Mouse (Mus musculus) brain, embryonic 14.5 days (tissue): ENCODE data around the gene Lair1. TPM values are rescaled to one million over a fixed set of nuclear protein-coding genes. Genes with fewer than 3 reads are reported as not detected.

Source experiments
- DNase-seq: peaks from one replicate; pipeline ENCODE4 v3.0.0-alpha.2; 2011; ENCODE audit warnings: low read depth
- CTCF ChIP-seq: fragments of 200-500 bp; IDR thresholded peaks from 2 replicates; pipeline ENCODE4 v1.5.1; 2012; ENCODE audit warnings: inconsistent platforms, mild to moderate bottlenecking, moderate library complexity, borderline replicate concordance; ENCODE audit not compliant: insufficient read depth, insufficient read length; ENCODE audit errors: extremely low read depth
- POLR2A ChIP-seq: fragments of 200-500 bp; IDR thresholded peaks from 2 replicates; pipeline ENCODE4 v1.6.1; 2012; ENCODE audit warnings: mild to moderate bottlenecking, inconsistent platforms, borderline replicate concordance; ENCODE audit not compliant: poor library complexity, insufficient read depth, insufficient read length, severe bottlenecking; ENCODE audit errors: extremely low read depth
- polyA plus RNA-seq: library from polyadenylated mRNA; depleted of rRNA; stranded (reverse); fragments of >200 nt; gene quantifications from 2 replicates; pipeline ENCODE4 v1.2.3, GENCODE M21; 2012; rRNA removed

Lair1 gene
- 3.7 TPM in 2 replicates for polyA plus RNA-seq

DNA sequence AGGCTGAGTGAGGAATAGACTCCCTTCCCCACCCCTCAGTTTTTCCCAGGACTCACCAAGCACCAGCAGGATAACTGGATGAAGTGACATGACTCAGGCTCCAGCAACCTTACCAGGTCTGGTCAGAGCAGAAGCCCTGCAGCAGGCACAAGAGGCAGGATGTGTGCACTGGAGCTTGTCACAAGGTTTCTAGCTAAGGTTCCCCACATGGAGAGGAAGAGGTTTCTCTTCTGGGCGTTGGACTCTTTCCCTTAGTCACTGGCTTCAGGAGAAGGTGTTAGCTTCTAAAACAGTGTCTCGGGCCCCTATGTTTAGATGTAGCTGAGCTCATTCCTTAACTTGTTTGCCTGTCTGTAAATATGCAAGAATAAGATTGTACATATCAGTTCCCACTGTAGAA is at the start of gene Lair1:
Gene Lair1, minus strand, starts transcription at position 192 of the 400 bp plus-strand sequence.
- DNase-seq, result no peak
- TF ChIP-seq CTCF, result no peak
- TF ChIP-seq POLR2A, result no peak

DNA sequence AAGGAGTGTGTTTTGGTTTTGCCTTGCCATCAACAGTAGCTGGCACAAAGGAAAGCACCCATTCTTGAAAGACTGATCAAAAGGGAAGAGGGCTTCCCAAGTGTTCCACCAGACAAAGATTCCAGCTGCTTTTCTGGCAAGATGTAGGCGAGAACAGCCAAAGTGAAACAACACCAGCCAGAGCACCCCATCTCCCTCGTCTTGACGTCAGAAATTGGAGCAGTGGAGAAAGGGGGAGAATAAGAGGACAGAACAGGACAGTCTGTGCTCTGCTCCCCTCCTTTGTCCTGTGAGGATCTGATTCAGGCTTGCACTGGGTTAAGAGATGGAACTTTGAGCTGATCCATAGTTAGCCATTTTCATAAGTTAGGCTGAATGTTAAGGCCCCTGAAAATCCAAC is 48.8 kb upstream of the Lair1 start:
- peak; percentile 50 for DNase-seq
- TF ChIP-seq POLR2A, result no peak
- TF ChIP-seq CTCF, result no peak

DNA sequence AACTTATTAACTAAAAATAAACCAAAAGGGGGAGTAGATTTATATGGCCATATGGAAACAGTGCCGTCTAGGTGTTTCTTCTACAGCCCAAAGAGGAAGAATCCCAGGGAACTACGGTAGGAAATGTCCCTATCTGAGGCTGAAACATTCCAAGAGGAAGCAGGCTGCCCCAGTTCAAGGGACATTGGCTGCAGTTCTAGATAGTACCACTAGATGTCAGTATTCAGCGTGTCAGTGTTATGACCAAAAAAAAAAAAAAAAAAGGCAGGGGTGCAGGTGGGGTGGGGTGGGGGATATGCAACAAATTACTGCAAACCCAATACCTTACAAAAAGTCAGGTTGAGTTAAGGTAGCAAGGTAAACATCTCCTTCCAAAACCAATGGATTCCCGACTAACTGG is 40.4 kb upstream of the Lair1 start:
- peak; percentile 73 for DNase-seq
- peak; percentile 73; the same call in 1 of the 2 replicates for TF ChIP-seq CTCF
- TF ChIP-seq POLR2A, result no peak

DNA sequence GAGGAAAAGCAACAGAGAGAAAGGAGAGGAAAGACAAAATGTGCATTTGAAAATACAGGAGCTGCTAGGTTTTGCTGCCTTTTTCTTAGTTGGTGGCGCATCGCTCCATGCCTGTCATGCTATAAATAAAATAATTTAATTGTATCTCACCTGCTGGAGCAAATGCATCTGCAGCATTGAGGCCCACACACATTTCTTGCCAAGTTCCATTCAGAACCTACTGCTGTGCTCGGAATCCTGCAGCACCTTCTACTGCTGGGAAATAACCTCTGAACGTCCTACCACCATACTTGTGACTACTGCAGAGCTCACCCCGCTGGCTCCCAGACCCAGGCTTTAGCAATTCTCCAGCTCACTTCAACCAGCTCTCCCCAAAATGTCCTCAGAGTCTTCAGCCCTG is 38.1 kb upstream of the Lair1 start:
- no peak for DNase-seq
- TF ChIP-seq CTCF, result no peak
- no peak for TF ChIP-seq POLR2A

DNA sequence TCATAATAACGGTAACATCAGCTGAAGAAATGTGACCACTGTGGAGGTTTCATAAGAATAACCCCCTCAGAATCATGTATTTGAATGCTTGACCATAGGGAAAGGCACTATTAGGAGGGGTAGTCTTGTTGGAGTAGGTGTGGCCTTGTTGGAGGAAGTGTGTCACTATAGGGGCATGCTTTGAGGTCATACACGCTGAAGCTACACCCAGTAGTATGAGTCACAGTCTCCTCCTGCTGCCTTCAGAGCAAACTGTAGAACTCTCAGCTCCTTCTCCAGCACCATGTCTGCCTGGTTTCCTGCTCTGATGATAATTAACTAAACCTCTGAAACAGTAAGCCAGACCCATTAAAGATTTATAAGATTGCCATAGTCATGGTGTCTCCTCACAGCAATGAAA is 35.8 kb upstream of the Lair1 start:
- no peak for DNase-seq
- TF ChIP-seq CTCF (no peak), POLR2A (no peak)

DNA sequence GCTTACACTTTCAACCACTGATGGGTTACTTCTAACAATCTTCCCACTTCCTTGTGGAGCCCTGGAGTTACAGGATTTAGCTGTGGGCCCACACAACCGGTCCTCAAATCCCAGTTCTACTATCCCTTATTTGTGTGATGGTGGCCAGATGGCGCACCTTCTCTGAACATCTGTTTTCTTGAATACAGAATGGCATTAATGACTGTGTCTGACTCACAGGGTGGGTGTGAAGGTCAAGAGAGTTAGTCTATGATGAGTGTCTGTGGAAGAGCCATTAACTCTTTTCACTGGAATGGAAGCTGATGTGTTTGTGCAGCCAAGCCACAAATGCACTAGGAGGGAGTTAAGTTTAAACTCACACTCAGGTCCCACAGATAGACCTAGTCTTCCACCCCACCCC is 35.3 kb upstream of the Lair1 start:
- DNase-seq, result no peak
- TF ChIP-seq POLR2A (no peak), CTCF (no peak)

DNA sequence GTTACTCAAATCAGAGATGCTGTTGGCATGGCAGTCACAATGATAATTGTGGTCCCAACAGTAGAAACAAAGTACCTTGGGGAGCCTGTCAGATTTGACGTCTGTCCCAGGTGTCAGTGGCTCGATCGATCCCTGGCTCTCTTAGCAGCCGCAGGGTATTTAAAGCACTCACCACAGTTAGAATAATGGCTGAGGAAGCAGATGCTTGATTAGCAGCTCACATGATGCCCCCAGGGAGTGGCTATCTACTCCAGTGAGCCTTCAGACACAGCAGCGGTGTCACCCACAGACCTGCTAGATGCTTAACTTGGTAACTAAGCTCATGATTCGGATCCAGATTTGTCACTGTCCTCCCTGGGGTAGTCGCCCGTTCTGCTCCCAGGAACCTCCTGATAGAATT is 28.2 kb upstream of the Lair1 start:
- TF ChIP-seq CTCF (no peak), POLR2A (no peak)
- DNase-seq, result no peak

DNA sequence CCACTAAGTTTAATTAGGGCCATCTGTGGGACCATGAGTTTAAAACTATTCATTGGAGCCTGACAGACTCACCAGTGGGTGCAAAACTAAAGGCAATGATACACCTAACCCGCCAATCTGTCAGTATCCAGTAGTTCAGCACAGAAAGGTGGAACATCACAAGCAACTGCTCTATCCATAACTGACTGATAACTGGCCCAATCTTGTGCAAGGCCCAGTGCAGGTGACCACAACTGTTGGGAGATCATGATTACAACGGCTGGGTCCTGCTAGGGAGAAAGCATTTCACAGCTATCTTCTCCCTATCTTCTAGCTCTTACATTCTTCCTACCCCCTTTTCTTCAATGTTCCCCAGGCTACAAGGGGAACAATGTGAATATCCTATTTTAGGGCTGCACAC is 25.7 kb upstream of the Lair1 start:
- TF ChIP-seq POLR2A (no peak), CTCF (no peak)
- no peak for DNase-seq

DNA sequence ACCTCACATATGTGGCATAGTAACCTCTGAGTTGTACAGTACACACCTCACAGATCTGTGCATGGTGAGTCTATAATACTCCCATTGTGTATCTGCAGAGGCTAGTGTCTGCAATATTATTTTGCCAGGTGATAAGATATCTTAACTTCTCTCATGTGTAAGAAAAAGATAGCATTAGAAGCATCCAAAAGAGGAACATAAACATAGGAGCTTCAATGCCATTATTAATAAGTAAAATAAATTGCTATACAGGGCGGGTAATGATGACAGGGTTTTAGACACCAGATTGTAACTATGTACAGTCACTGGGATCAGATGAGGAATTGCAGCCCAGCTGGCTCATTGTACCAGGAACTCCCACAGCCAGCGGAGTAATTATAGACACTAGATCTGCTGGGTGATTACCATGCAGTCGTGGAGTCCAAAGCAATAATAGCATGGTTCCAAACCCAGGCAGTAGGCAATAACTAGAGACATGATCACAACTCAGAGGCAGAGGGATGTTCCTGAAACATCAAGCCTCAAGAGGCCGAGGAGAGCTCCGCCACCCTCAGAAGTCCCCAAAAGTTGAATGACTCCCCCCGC is 25.0 kb upstream of the Lair1 start:
- no peak for DNase-seq
- TF ChIP-seq CTCF (no peak), POLR2A (no peak)

DNA sequence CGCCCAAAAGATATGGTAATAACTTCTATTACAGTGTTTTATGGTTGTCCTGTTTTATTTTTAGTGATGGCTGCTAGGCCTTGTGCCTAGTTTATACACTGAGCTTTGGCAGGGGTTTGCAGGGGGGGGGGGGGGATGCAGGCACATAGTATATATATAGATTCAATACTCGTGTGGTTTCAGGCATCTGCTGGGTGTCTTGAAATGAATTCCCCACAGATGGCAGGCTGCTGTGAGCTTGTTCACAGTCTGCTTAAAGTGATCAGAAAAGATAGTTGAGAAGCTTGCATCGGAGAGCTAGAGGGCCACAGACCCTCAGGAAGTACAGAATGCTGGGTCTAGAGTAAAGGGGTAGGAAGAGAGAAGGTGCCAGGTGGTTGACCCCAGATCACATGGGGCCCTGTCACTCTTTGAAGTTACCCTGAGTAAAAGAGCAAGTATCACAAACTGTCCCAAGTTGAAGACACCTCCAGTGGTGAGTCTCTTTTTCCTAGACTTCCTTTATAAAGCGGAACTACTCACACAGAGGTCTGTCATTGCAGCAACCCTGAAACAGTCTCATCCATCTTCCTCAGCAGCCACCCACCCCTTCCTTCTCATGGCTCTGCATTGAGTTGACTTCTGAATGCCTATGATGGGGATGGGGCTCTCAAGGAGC is 24.4 kb upstream of the Lair1 start:
- TF ChIP-seq CTCF, result no peak
- TF ChIP-seq POLR2A, result no peak
- no peak for DNase-seq

DNA sequence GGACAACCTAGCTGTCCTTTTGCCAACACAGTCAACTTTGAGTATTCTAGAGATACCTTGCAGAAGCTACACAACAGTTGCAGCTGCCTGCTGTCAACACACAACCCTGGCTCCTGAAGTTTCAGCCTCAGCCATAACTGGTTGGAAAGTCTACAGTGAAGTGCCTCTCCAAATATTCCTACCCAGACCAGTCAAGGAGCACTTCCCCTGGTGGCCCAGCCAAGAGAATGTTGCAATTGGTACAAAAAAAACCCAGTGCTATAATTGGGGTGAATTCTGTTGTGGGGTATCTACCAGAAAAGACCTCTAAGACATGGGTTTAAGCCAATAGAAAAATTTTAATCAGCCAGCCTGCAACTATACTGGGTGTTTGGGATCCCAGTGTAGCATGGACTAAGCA is 22.6 kb upstream of the Lair1 start:
- DNase-seq, result no peak
- TF ChIP-seq POLR2A, result no peak
- TF ChIP-seq CTCF, result no peak

DNA sequence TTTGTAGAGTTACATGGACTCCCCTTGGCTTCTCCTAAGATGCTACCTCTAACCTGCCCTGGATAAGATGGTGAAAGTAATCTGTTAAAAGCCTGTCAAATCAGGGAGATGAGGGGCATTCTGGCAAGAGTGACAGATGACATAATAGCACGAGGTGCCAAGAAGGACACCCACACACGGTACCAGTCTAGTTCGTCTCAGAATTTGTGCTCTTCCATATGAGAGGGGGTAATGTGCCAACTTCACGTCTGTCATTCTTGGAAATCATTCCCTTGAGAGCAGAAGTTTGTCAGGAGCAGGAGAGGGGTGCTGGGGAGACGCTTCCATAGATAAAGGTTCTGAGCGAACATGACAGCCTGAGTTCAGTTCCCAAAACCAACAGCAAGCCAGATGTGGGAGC is 21.2 kb upstream of the Lair1 start:
- peak; percentile 18 for DNase-seq
- no peak for TF ChIP-seq POLR2A
- TF ChIP-seq CTCF, result no peak

DNA sequence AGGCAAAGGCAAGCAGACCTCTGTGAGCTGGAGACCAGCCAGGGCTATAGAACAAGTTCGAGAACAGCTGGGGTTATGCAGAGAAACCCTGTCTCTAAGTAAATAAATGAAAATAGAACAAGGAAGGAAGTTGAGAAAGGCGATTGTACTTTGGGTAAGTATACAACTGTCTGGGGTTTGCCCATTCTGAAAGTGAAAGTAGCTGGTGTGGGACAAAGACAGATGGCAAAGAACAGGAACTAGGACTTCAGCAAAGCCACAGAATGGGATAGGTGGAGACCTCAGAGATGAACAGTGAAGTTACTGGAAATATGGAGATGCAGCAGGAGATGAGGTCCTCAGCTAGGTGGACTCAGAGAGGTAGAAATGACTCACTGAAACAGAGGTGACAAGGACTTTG is 19.8 kb upstream of the Lair1 start:
- no peak for TF ChIP-seq CTCF
- no peak for TF ChIP-seq POLR2A
- DNase-seq, result no peak

DNA sequence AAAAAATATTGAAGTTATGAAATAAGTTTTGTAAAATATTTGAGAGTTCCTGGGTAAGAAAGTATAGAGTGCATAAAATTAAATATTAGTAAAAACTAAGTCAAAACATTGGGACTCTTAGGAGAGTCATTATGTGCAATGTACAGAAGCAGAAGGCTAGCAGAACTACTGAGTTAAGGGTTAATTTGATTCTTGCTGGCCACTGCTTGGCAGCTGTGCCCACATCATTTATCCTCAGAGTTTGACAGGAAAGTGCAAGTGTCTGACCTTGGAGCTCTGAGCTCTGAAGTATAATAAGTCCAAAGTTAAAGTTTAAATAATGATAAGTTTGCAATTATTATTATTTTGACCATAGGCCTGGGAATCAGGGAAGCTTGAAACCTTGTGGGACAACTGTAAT is 18.7 kb upstream of the Lair1 start:
- TF ChIP-seq CTCF (no peak), POLR2A (no peak)
- DNase-seq, result no peak
